Mouse (Mus musculus) stomach, postnatal 0 days (tissue): ENCODE measurements at regions not wholly inside any gene's neighbourhood (a gene's known extent, or its start where the extent isn't known, plus 50 kb on each side); places are given as distances from the start of the nearest gene placed in this dataset.
A peak's percentile ranks its signal among the peaks of the same experiment; 100 is the strongest.

Experiments used
- ATAC-seq: fragments of 200-750 bp; cut with Nextera tagmentation; 2 replicates; pipeline ENCODE4 v1.8.0; 2017; ENCODE audit not compliant: low FRiP score, low TSS enrichment
- DNase-seq: peaks from one replicate; pipeline ENCODE4 v3.0.0-alpha.2; 2016; ENCODE audit warnings: low spot score
- H3K27ac ChIP-seq: fragments of 300-500 bp; sonication (generic); replicated peaks from 2 replicates; pipeline ENCODE4 v1.5.1; 2014; ENCODE audit warnings: mild to moderate bottlenecking, control low read depth
- H3K27me3 ChIP-seq: fragments of 300-500 bp; sonication (generic); 2 replicates; pipeline ENCODE4 v1.6.1; 2014; ENCODE audit warnings: low read length; ENCODE audit not compliant: control insufficient read depth, insufficient read depth
- H3K36me3 ChIP-seq: fragments of 300-500 bp; sonication (generic); 2 replicates; pipeline ENCODE4 v1.6.1; 2014; ENCODE audit warnings: low read length, mixed read lengths; ENCODE audit not compliant: control insufficient read depth, insufficient read depth
- H3K4me1 ChIP-seq: fragments of 300-500 bp; sonication (generic); replicated peaks from 2 replicates; pipeline ENCODE4 v1.6.1; 2014; ENCODE audit warnings: antibody characterized with exemption; ENCODE audit not compliant: control insufficient read depth, insufficient read depth
- H3K4me2 ChIP-seq: fragments of 300-500 bp; sonication (generic); replicated peaks from 2 replicates; pipeline ENCODE4 v1.6.1; 2014; ENCODE audit warnings: low read depth, mild to moderate bottlenecking, control low read depth, moderate library complexity
- H3K4me3 ChIP-seq: fragments of 300-500 bp; sonication (generic); 2 replicates; pipeline ENCODE4 v1.5.1; 2014; ENCODE audit warnings: low read depth, low read length, control low read depth
- H3K9ac ChIP-seq: fragments of 300-500 bp; sonication (generic); 2 replicates; pipeline ENCODE4 v1.6.1; 2014; ENCODE audit warnings: mild to moderate bottlenecking, low read length, control low read depth, mixed read lengths
- H3K9me3 ChIP-seq: fragments of 300-500 bp; sonication (generic); 2 replicates; pipeline ENCODE4 v1.6.1; 2016; ENCODE audit warnings: low read length; ENCODE audit not compliant: control insufficient read depth
- CTCF ChIP-seq: IDR thresholded peaks from 2 replicates; pipeline ENCODE4 v1.5.1; 2016; ENCODE audit warnings: antibody characterized with exemption, low read depth, mild to moderate bottlenecking, moderate library complexity
- EP300 ChIP-seq: optimal IDR thresholded peaks from 2 replicates; pipeline ENCODE3; 2016; ENCODE audit warnings: antibody characterized with exemption
- WGBS: fragments of 180-500 bp; shearing (Covaris S2); extraction: QIAGEN DNeasy Blood & Tissue Kit; methylation state at CpG from one replicate; pipeline ENCODE4 v1.1.7; 2014; 5-methylcytosine and 5-hydroxymethylcytosine counted together

GRCm38 (mm10) chrX:109686502-109687130, 490.1 kb downstream of the Gm6377 start:
- no peak for DNase-seq
- H3K9me3 ChIP-seq = no peaks in the 10 kb centered on the region
- H3K36me3 ChIP-seq = no peaks in the 10 kb centered on the region
- H3K27ac ChIP-seq = no peak overlapping the region
- H3K4me3 ChIP-seq = no peak overlapping the region
- H3K27me3 ChIP-seq = no peaks in the 10 kb centered on the region
- no peak for TF ChIP-seq EP300
- TF ChIP-seq CTCF = no peak
- H3K4me1 ChIP-seq = no peaks in the 10 kb centered on the region
- H3K9ac ChIP-seq = no peak overlapping the region
- H3K4me2 ChIP-seq = no peak overlapping the region
- 80% methylated on average over 4 of the region's 4 CpGs for WGBS
- no peak for ATAC-seq

GRCm38 (mm10) chrX:109734961-109735537, 538.5 kb downstream of the Gm6377 start:
- H3K4me3 ChIP-seq = no peak overlapping the region
- no peaks in the 10 kb centered on the region for H3K27me3 ChIP-seq
- DNase-seq (no peak), ATAC-seq (no peak)
- WGBS = 35% methylated on average over 4 of the region's 4 CpGs
- H3K27ac ChIP-seq = no peak overlapping the region
- H3K9me3 ChIP-seq = no peaks in the 10 kb centered on the region
- no peaks in the 10 kb centered on the region for H3K4me1 ChIP-seq
- H3K4me2 ChIP-seq = no peak overlapping the region
- TF ChIP-seq CTCF (peak; percentile 53), EP300 (no peak)
- H3K36me3 ChIP-seq = no peaks in the 10 kb centered on the region
- H3K9ac ChIP-seq = no peak overlapping the region

GRCm38 (mm10) chrX:109735967-109736366, 539.4 kb downstream of the Gm6377 start:
- no peak overlapping the region for H3K4me3 ChIP-seq
- no peaks in the 10 kb centered on the region for H3K4me1 ChIP-seq
- H3K9ac ChIP-seq = no peak overlapping the region
- no peak overlapping the region for H3K27ac ChIP-seq
- no peak for TF ChIP-seq EP300
- TF ChIP-seq CTCF = no peak
- no peaks in the 10 kb centered on the region for H3K27me3 ChIP-seq
- H3K36me3 ChIP-seq = no peaks in the 10 kb centered on the region
- no peak for ATAC-seq
- no peaks in the 10 kb centered on the region for H3K9me3 ChIP-seq
- no peak overlapping the region for H3K4me2 ChIP-seq
- no peak for DNase-seq
